In the genomic region with DNA sequence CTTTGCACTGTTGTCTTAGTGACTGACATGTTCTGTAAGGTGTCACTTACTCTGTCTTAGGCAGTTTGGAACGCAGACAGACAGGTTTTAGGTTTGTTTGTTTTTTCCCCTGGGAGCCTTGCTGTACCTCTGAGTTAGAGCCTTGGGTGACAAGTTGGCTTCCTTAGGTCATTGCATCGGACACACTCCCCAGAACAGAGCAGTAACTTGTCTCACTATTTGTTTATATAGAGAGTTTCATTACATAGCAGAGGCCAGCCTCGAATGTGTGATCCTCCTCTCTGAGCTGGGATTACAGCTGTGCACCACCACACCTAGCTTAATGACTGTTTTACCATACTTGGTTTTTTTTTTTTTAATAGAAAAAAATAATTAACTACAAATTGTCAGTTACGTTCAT, we compare ENCODE assay signal across 24 mouse cellular contexts. TPM values are rescaled to one million over a fixed set of nuclear protein-coding genes. Genes with fewer than 3 reads are reported as not detected.
DNase-seq lines count a peak whose midpoint lies in the region; ATAC-seq and TF ChIP-seq lines count a peak whose summit lies in the region.
"Had no signal": no experiment of that assay in that cellular context is flagged by ENCODE, and none has a peak within 500 bp of the region (broad histone marks: within the 10 kb centered on the region; RNA-seq: fewer than 3 reads in every experiment).

No protein-coding gene starts in this region.

- TF ChIP-seq EP300 in stomach, postnatal 0 days (optimal IDR thresholded peaks at IDR 0.05), result no peak

- no peaks in the 10 kb centered on the region for H3K27me3 ChIP-seq in kidney, embryonic 15.5 days
- no peaks in the 10 kb centered on the region for H3K27me3 ChIP-seq in liver, embryonic 15.5 days
- no peaks in the 10 kb centered on the region for H3K27me3 ChIP-seq in liver, embryonic 12.5 days (replicated peaks)
- no peaks in the 10 kb centered on the region for H3K27me3 ChIP-seq in stomach, postnatal 0 days (ENCODE audit: control insufficient read depth, insufficient read depth, low read length)
- H3K27me3 ChIP-seq: embryonic facial prominence, embryonic 13.5 days; hindbrain, embryonic 13.5 days had no signal

- 37% methylated on average over 4 of the region's 4 CpGs for WGBS in kidney, embryonic 15.5 days
- 67% methylated on average over 4 of the region's 4 CpGs for WGBS in liver, embryonic 15.5 days (ENCODE audit: insufficient replicate concordance)
- WGBS in liver, embryonic 12.5 days (ENCODE audit: insufficient replicate concordance), result 72% methylated on average over 4 of the region's 4 CpGs
- 42% methylated on average over 4 of the region's 4 CpGs for WGBS in stomach, postnatal 0 days

- no peak overlapping the region for H3K9ac ChIP-seq in kidney, embryonic 15.5 days
- no peak overlapping the region for H3K9ac ChIP-seq in liver, embryonic 15.5 days
- H3K9ac ChIP-seq in liver, embryonic 12.5 days, result no peak overlapping the region
- H3K9ac ChIP-seq in stomach, postnatal 0 days (ENCODE audit: low read length), result no peak overlapping the region
- H3K9ac ChIP-seq: embryonic facial prominence, embryonic 13.5 days; forebrain, postnatal 0 days; hindbrain, embryonic 13.5 days had no signal

- no peak for DNase-seq in kidney, postnatal 4 days
- peak; percentile 14 for DNase-seq in fat pad, adult 2 months (ENCODE audit: extremely low read depth, low read depth, low spot score)
- no peak for DNase-seq in stomach, postnatal 0 days (ENCODE audit: low spot score)
- DNase-seq: adrenal gland, adult 2 months; adrenal gland, postnatal 14 days; cerebellum, adult 11 months; cerebellum, adult 2 months; cerebellum, adult 9-11 months; cerebellum, postnatal 25 days; forebrain, postnatal 0 days; gastrocnemius, adult 2 months; gastrocnemius, postnatal 14 days; heart, adult 11 months; heart, postnatal 36 days had no signal

- H3K4me2 ChIP-seq in kidney, embryonic 15.5 days, result no peak overlapping the region
- H3K4me2 ChIP-seq in liver, embryonic 15.5 days, result no peak overlapping the region
- H3K4me2 ChIP-seq in liver, embryonic 12.5 days, result no peak overlapping the region
- H3K4me2 ChIP-seq in stomach, postnatal 0 days (replicated peaks; ENCODE audit: low read depth), result no peak overlapping the region
- H3K4me2 ChIP-seq: embryonic facial prominence, embryonic 13.5 days; heart, embryonic 11.5 days; hindbrain, embryonic 13.5 days had no signal

- H3K9me3 ChIP-seq in kidney, embryonic 15.5 days (replicated peaks), result no peaks in the 10 kb centered on the region
- no peaks in the 10 kb centered on the region for H3K9me3 ChIP-seq in liver, embryonic 15.5 days (replicated peaks)
- no peaks in the 10 kb centered on the region for H3K9me3 ChIP-seq in liver, embryonic 12.5 days (replicated peaks)
- H3K9me3 ChIP-seq in stomach, postnatal 0 days (ENCODE audit: control insufficient read depth, low read length), result no peaks in the 10 kb centered on the region
- H3K9me3 ChIP-seq: embryonic facial prominence, embryonic 13.5 days; hindbrain, embryonic 10.5 days; hindbrain, embryonic 13.5 days had no signal

- peaks cover 86% of the 10 kb centered on the region for H3K36me3 ChIP-seq in kidney, embryonic 15.5 days
- peaks cover 51% of the 10 kb centered on the region for H3K36me3 ChIP-seq in liver, embryonic 15.5 days (replicated peaks)
- peaks cover 80% of the 10 kb centered on the region for H3K36me3 ChIP-seq in liver, embryonic 12.5 days
- peaks cover 29% of the 10 kb centered on the region for H3K36me3 ChIP-seq in stomach, postnatal 0 days (ENCODE audit: control insufficient read depth, insufficient read depth, low read length)

- ATAC-seq in kidney, embryonic 15.5 days (replicated peaks; ENCODE audit: low FRiP score), result peak; percentile 54; the same call in 1 of the 2 replicates
- ATAC-seq in liver, embryonic 15.5 days (ENCODE audit: insufficient read depth), result no peak
- ATAC-seq in liver, embryonic 12.5 days, result no peak
- ATAC-seq in stomach, postnatal 0 days (ENCODE audit: low FRiP score, low TSS enrichment), result peak; percentile 10; the same call in 1 of the 2 replicates
- ATAC-seq: CD4-positive, CD25-positive, alpha-beta regulatory T cell, adult 4 months; forebrain, embryonic 14.5 days; forebrain, postnatal 0 days; hindbrain, embryonic 16.5 days had no signal

- H3K4me3 ChIP-seq in kidney, embryonic 15.5 days (replicated peaks), result no peak overlapping the region
- no peak overlapping the region for H3K4me3 ChIP-seq in liver, embryonic 15.5 days (replicated peaks)
- H3K4me3 ChIP-seq in liver, embryonic 12.5 days, result no peak overlapping the region
- no peak overlapping the region for H3K4me3 ChIP-seq in stomach, postnatal 0 days (ENCODE audit: low read depth, low read length)
- H3K4me3 ChIP-seq: embryonic facial prominence, embryonic 13.5 days; gastrocnemius, adult 2 months; hindbrain, embryonic 10.5 days; hindbrain, embryonic 13.5 days had no signal

- no peaks in the 10 kb centered on the region for H3K4me1 ChIP-seq in kidney, embryonic 15.5 days
- peaks cover 20% of the 10 kb centered on the region for H3K4me1 ChIP-seq in liver, embryonic 15.5 days (replicated peaks)
- H3K4me1 ChIP-seq in liver, embryonic 12.5 days, result peaks cover 15% of the 10 kb centered on the region
- no peaks in the 10 kb centered on the region for H3K4me1 ChIP-seq in stomach, postnatal 0 days (replicated peaks; ENCODE audit: control insufficient read depth, insufficient read depth)
- H3K4me1 ChIP-seq: embryonic facial prominence, embryonic 13.5 days; hindbrain, embryonic 10.5 days; hindbrain, embryonic 13.5 days had no signal

- no peak for TF ChIP-seq CTCF in stomach, postnatal 0 days (IDR thresholded peaks at IDR 0.05; ENCODE audit: low read depth)

- no peak overlapping the region for H3K27ac ChIP-seq in kidney, embryonic 15.5 days
- H3K27ac ChIP-seq in liver, embryonic 15.5 days (replicated peaks), result peak overlapping the region; percentile 4; the same call in 1 of the 2 replicates
- no peak overlapping the region for H3K27ac ChIP-seq in liver, embryonic 12.5 days
- H3K27ac ChIP-seq in stomach, postnatal 0 days (replicated peaks), result no peak overlapping the region
- H3K27ac ChIP-seq: embryonic facial prominence, embryonic 13.5 days; gastrocnemius, adult 2 months; hindbrain, embryonic 10.5 days; hindbrain, embryonic 13.5 days had no signal

RNA-seq across cellular contexts. Expression of a gene that starts 16.0 kb away (rescaled TPM):
- polyA plus RNA-seq in kidney, embryonic 15.5 days (2015; fragmentation: Nextera tagmentation; extraction: Ambion mirVana), result 1.6 and 2.1 TPM in 2 replicates
- polyA plus RNA-seq in liver, embryonic 15.5 days (2015; fragmentation: Nextera tagmentation; extraction: Ambion mirVana), result 2.1 and 2.4 TPM in 2 replicates
- 2.2 and 2.8 TPM in 2 replicates for polyA plus RNA-seq in liver, embryonic 12.5 days (2016; fragmentation: Nextera tagmentation; extraction: Ambion mirVana)
- 0.29 and 0.30 TPM in 2 replicates for polyA plus RNA-seq in stomach, postnatal 0 days (2015; fragmentation: Nextera tagmentation; extraction: Ambion mirVana)

RNA-seq across cellular contexts. Expression of a gene that starts 57.8 kb away (rescaled TPM):
- 175 and 176 TPM in 2 replicates for polyA plus RNA-seq in kidney, embryonic 15.5 days (2015; fragmentation: Nextera tagmentation; extraction: Ambion mirVana)
- polyA plus RNA-seq in liver, embryonic 15.5 days (2015; fragmentation: Nextera tagmentation; extraction: Ambion mirVana), result 40.5 and 44.2 TPM in 2 replicates
- 77.3 and 79.2 TPM in 2 replicates for polyA plus RNA-seq in liver, embryonic 12.5 days (2016; fragmentation: Nextera tagmentation; extraction: Ambion mirVana)
- polyA plus RNA-seq in stomach, postnatal 0 days (2015; fragmentation: Nextera tagmentation; extraction: Ambion mirVana), result 118 TPM in 2 replicates

Comparison
In these comparisons a context has a peak if more than half of its experiments do, and no peak if none do; other contexts are left out.
1. ATAC-seq: peak in kidney, embryonic 15.5 days (single experiment) and stomach, postnatal 0 days (single experiment); none in liver, embryonic 15.5 days (single experiment) and liver, embryonic 12.5 days (single experiment).